Mouse (Mus musculus) macrophage (primary cell): ENCODE data around the gene Mt4. TPM values are rescaled to one million over a fixed set of nuclear protein-coding genes. Genes with fewer than 3 reads are reported as not detected.

Experiments used
- H3K27ac ChIP-seq: fragments of 350-480 bp; formaldehyde crosslinking; 2 replicates; pipeline ENCODE4 v1.9.0; 2021
- H3K36me3 ChIP-seq: fragments of 350-480 bp; formaldehyde crosslinking; 2 replicates; pipeline ENCODE4 v1.9.0; 2021; ENCODE audit errors: inconsistent target
- H3K4me3 ChIP-seq: fragments of 350-480 bp; formaldehyde crosslinking; 2 replicates; pipeline ENCODE4 v1.9.0; 2021; ENCODE audit errors: inconsistent target
- H3K79me2 ChIP-seq: fragments of 350-480 bp; formaldehyde crosslinking; 2 replicates; pipeline ENCODE4 v1.9.0; 2021; ENCODE audit errors: inconsistent target
- WGBS: methylation state at CpG from one replicate; pipeline ENCODE4 v1.1.7; 2026; ENCODE audit warnings: inconsistent platforms; ENCODE audit not compliant: missing documents; 5-methylcytosine and 5-hydroxymethylcytosine counted together
- polyA plus RNA-seq: library from polyadenylated mRNA; stranded (reverse); fragments of 250-400 nt; gene quantifications from 3 replicates; pipeline ENCODE4 v1.2.4, GENCODE M21; 2018; ENCODE audit warnings: inconsistent platforms
- total RNA-seq, 78 experiments: library from RNA; depleted of rRNA; stranded (reverse); fragments of 250-400 nt; gene quantifications; 1 replicate in 9 of 78; 2 replicates in 24 of 78; 3 replicates in 43 of 78; 4 replicates in 2 of 78; pipeline ENCODE4 v1.2.4; 2018; ENCODE audit warnings: inconsistent platforms in 56 of 78

Gene Mt4
- total RNA-seq (2018; cell fraction: chromatin; rRNA removed), result not detected
- not detected for total RNA-seq (2018; cell fraction: cytosol; rRNA removed)
- total RNA-seq (2018; cell fraction: nucleus; rRNA removed), result not detected
- not detected in 3 replicates for polyA plus RNA-seq

GRCm38 (mm10) chr8:94136933-94137332 lies at the start of gene Mt4:
Mt4 (plus strand) TSS chr8:94137197.
- WGBS, result 67% methylated on average over 6 of the region's 6 CpGs
- Histone ChIP-seq H3K4me3 (no peak within 1 kb of the TSS), H3K27ac (no peak within 1 kb of the TSS), H3K79me2 (no peaks in the 10 kb centered on the region), H3K36me3 (no peaks in the 10 kb centered on the region)

GRCm38 (mm10) chr8:94087964-94088363 lies 49.0 kb upstream of the Mt4 start:
- H3K4me3 ChIP-seq, result no peak overlapping the region
- WGBS, result 97% methylated on average over 9 of the region's 9 CpGs

GRCm38 (mm10) chr8:94089715-94090114 lies 47.3 kb upstream of the Mt4 start:
- no peaks in the 10 kb centered on the region for H3K79me2 ChIP-seq
- H3K36me3 ChIP-seq, result no peaks in the 10 kb centered on the region
- WGBS, result 36% methylated on average over 6 of the region's 6 CpGs
- H3K4me3 ChIP-seq, result no peak overlapping the region
- no peak overlapping the region for H3K27ac ChIP-seq

More at GRCm38 (mm10) chr8:94087964-94088363, 49.0 kb upstream of the Mt4 start:
- Histone ChIP-seq H3K36me3 (no peaks in the 10 kb centered on the region), H3K79me2 (no peaks in the 10 kb centered on the region), H3K27ac (no peak overlapping the region)

- 91% methylated on average over 9 of the region's 9 CpGs for WGBS
- no peaks in the 10 kb centered on the region for H3K79me2 ChIP-seq
Measured at GRCm38 (mm10) chr8:94092848-94093247, 44.1 kb upstream of the Mt4 start.

GRCm38 (mm10) chr8:94094281-94094680 lies 42.7 kb upstream of the Mt4 start:
- Histone ChIP-seq H3K4me3 (no peak overlapping the region), H3K36me3 (no peaks in the 10 kb centered on the region), H3K27ac (no peak overlapping the region), H3K79me2 (no peaks in the 10 kb centered on the region)
- WGBS, result 93% methylated on average over 6 of the region's 6 CpGs

More at GRCm38 (mm10) chr8:94092848-94093247, 44.1 kb upstream of the Mt4 start:
- no peak overlapping the region for H3K4me3 ChIP-seq
- no peak overlapping the region for H3K27ac ChIP-seq
- H3K36me3 ChIP-seq, result no peaks in the 10 kb centered on the region

GRCm38 (mm10) chr8:94098081-94098974 lies 38.7 kb upstream of the Mt4 start, which contains the start of gene Bbs2:
Bbs2 (minus strand) TSS chr8:94098928.
- WGBS, result 3% methylated on average over 61 of the region's 61 CpGs
- Histone ChIP-seq H3K27ac (peak within 1 kb of the TSS; percentile 32), H3K4me3 (peak within 1 kb of the TSS; percentile 29), H3K79me2 (no peaks in the 10 kb centered on the region), H3K36me3 (no peaks in the 10 kb centered on the region)

- no peak overlapping the region for H3K27ac ChIP-seq
Measured at GRCm38 (mm10) chr8:94098996-94099395, 38.0 kb upstream of the Mt4 start.

GRCm38 (mm10) chr8:94104146-94104545 lies 32.9 kb upstream of the Mt4 start:
- WGBS, result 68% methylated on average over 5 of the region's 5 CpGs
- H3K36me3 ChIP-seq, result no peaks in the 10 kb centered on the region
- no peak overlapping the region for H3K4me3 ChIP-seq
- H3K27ac ChIP-seq, result no peak overlapping the region
- H3K79me2 ChIP-seq, result no peaks in the 10 kb centered on the region

More at GRCm38 (mm10) chr8:94098996-94099395, 38.0 kb upstream of the Mt4 start:
- WGBS, result 80% methylated on average over 4 of the region's 4 CpGs
- H3K4me3 ChIP-seq, result no peak overlapping the region; the same call in 1 of the 2 replicates
- no peaks in the 10 kb centered on the region for H3K79me2 ChIP-seq
- H3K36me3 ChIP-seq, result no peaks in the 10 kb centered on the region

- no peaks in the 10 kb centered on the region for H3K36me3 ChIP-seq
- 77% methylated on average over 3 of the region's 3 CpGs for WGBS
- H3K79me2 ChIP-seq, result no peaks in the 10 kb centered on the region
- H3K4me3 ChIP-seq, result no peak overlapping the region
- no peak overlapping the region for H3K27ac ChIP-seq
Measured at GRCm38 (mm10) chr8:94107871-94108270, 29.1 kb upstream of the Mt4 start.

- H3K36me3 ChIP-seq, result no peaks in the 10 kb centered on the region
- 95% methylated on average over 6 of the region's 6 CpGs for WGBS
- H3K4me3 ChIP-seq, result no peak overlapping the region
- H3K79me2 ChIP-seq, result no peaks in the 10 kb centered on the region
- no peak overlapping the region for H3K27ac ChIP-seq
Measured at GRCm38 (mm10) chr8:94109396-94109795, 27.6 kb upstream of the Mt4 start.

GRCm38 (mm10) chr8:94109835-94110234 lies 27.2 kb upstream of the Mt4 start:
- Histone ChIP-seq H3K4me3 (no peak overlapping the region), H3K36me3 (no peaks in the 10 kb centered on the region), H3K79me2 (no peaks in the 10 kb centered on the region), H3K27ac (no peak overlapping the region)
- 90% methylated on average over 5 of the region's 5 CpGs for WGBS

- Histone ChIP-seq H3K4me3 (no peak overlapping the region), H3K27ac (no peak overlapping the region), H3K79me2 (no peaks in the 10 kb centered on the region), H3K36me3 (no peaks in the 10 kb centered on the region)
- WGBS, result 83% methylated on average over 6 of the region's 6 CpGs
Measured at GRCm38 (mm10) chr8:94110526-94111177, 26.3 kb upstream of the Mt4 start.

GRCm38 (mm10) chr8:94113435-94113834 lies 23.6 kb upstream of the Mt4 start:
- WGBS, result 23% methylated on average over 1 of the region's 1 CpGs
- no peaks in the 10 kb centered on the region for H3K79me2 ChIP-seq
- H3K4me3 ChIP-seq, result no peak overlapping the region
- H3K27ac ChIP-seq, result no peak overlapping the region
- H3K36me3 ChIP-seq, result no peaks in the 10 kb centered on the region

GRCm38 (mm10) chr8:94113972-94114371 lies 23.0 kb upstream of the Mt4 start:
- H3K27ac ChIP-seq, result no peak overlapping the region
- H3K36me3 ChIP-seq, result no peaks in the 10 kb centered on the region
- H3K4me3 ChIP-seq, result no peak overlapping the region
- WGBS, result 94% methylated on average over 2 of the region's 2 CpGs
- H3K79me2 ChIP-seq, result no peaks in the 10 kb centered on the region
